Mouse (Mus musculus) myocyte (in vitro differentiated cells): ENCODE measurements at regions not wholly inside any gene's neighbourhood (a gene's known extent, or its start where the extent isn't known, plus 50 kb on each side); places are given as distances from the start of the nearest gene placed in this dataset.

Source experiments
- CEBPB ChIP-seq: IDR thresholded peaks from 2 replicates; pipeline ENCODE4 v1.6.1; 2011; ENCODE audit warnings: mild to moderate bottlenecking, moderate library complexity; ENCODE audit not compliant: poor library complexity, insufficient read depth, severe bottlenecking
- E2F4 ChIP-seq: IDR thresholded peaks from one replicate; pipeline ENCODE4 v1.6.1; 2011; ENCODE audit warnings: mild to moderate bottlenecking, control low read depth, moderate library complexity; ENCODE audit not compliant: insufficient read depth
- MAX ChIP-seq: IDR thresholded peaks from one replicate; pipeline ENCODE4 v1.6.1; 2011; ENCODE audit warnings: low read depth, mild to moderate bottlenecking, control low read depth
- POLR2A ChIP-seq: IDR thresholded peaks from one replicate; pipeline ENCODE4 v1.6.1; 2011; ENCODE audit warnings: low read depth, mild to moderate bottlenecking, control low read depth, moderate library complexity; ENCODE audit not compliant: insufficient read length
- POLR2AphosphoS2 ChIP-seq: IDR thresholded peaks from one replicate; pipeline ENCODE4 v1.6.1; 2011; ENCODE audit warnings: low read depth, control low read depth; ENCODE audit not compliant: insufficient read length
- TCF12 ChIP-seq: IDR thresholded peaks from one replicate; pipeline ENCODE4 v1.6.1; 2011; ENCODE audit warnings: mild to moderate bottlenecking, control low read depth; ENCODE audit not compliant: poor library complexity, insufficient read depth, severe bottlenecking
- TCF3 ChIP-seq: IDR thresholded peaks from one replicate; pipeline ENCODE4 v1.6.1; 2011; ENCODE audit warnings: low read depth, control low read depth; ENCODE audit not compliant: insufficient read length
- USF1 ChIP-seq: IDR thresholded peaks from one replicate; pipeline ENCODE4 v1.6.1; 2011; ENCODE audit warnings: low read depth, mild to moderate bottlenecking, control low read depth, moderate library complexity

- no peak for TF ChIP-seq TCF3
- TF ChIP-seq E2F4 = no peak
- TF ChIP-seq POLR2AphosphoS2 = no peak
- TF ChIP-seq CEBPB = no peak
- no peak for TF ChIP-seq TCF12
- no peak for TF ChIP-seq POLR2A
- TF ChIP-seq USF1 = no peak
- no peak for TF ChIP-seq MAX
Observed at GRCm38 (mm10) chr17:14468754-14469488, 189.6 kb downstream of the Smoc2 start.
